Mouse (Mus musculus): ENCODE data around the gene Setd3. TPM values are rescaled to one million over a fixed set of nuclear protein-coding genes. Genes with fewer than 3 reads are reported as not detected.

Setd3 gene
- total RNA-seq, 2 experiments from 2014 or later, result 123 to 127 TPM

Other genes starting within 250 kb of the Setd3 start
- gene Bcl11b, start 175.7 kb downstream of the Setd3 start, total RNA-seq (2021), result 10 to 100 TPM; 42.5 to 72.8 TPM
- 10 to 100 TPM; 32.4 TPM for gene Ccnk, start 265 bp upstream of the Setd3 start, total RNA-seq (2021)
- 10 to 100 TPM; 63.8 to 64.7 TPM for gene Ccdc85c, start 96.1 kb upstream of the Setd3 start, total RNA-seq (2021)
- 1 to 10 TPM; 6.4 to 8.5 TPM for gene Hhipl1, start 127.0 kb upstream of the Setd3 start, total RNA-seq (2021)
- gene Cyp46a1, start 155.1 kb upstream of the Setd3 start, total RNA-seq (2021), result 100 to 1,000 TPM; 258 to 270 TPM
- gene Eml1, start 191.6 kb upstream of the Setd3 start, total RNA-seq (2021), result 10 to 100 TPM; 62.1 to 77.0 TPM

All from left cerebral cortex, postnatal 14 days (tissue).